Mouse (Mus musculus) midbrain, embryonic 14.5 days (tissue): Measurements from ENCODE around the gene Musk. TPM values are rescaled to one million over a fixed set of nuclear protein-coding genes. Genes with fewer than 3 reads are reported as not detected.
A peak's percentile ranks its signal among the peaks of the same experiment; 100 is the strongest.
"Not testable (repeated sequence)": the region's sequence is repeated elsewhere in the genome, so short reads cannot be mapped to it uniquely, and the experiment has no call there.

Source experiments
- ATAC-seq: fragments of 200-750 bp; cut with Nextera tagmentation; 2 replicates; pipeline ENCODE4 v1.8.0; 2017; ENCODE audit warnings: moderate number of reproducible peaks, moderate library complexity; ENCODE audit not compliant: low FRiP score, low TSS enrichment
- DNase-seq: peaks from one replicate; pipeline ENCODE4 v3.0.0-alpha.2; 2015
- H3K27ac ChIP-seq: fragments of 300-500 bp; sonication (generic); replicated peaks from 2 replicates; pipeline ENCODE4 v1.5.1; 2014; ENCODE audit warnings: mild to moderate bottlenecking, low read depth, low read length, moderate library complexity
- H3K27me3 ChIP-seq: fragments of 300-500 bp; sonication (generic); 2 replicates; pipeline ENCODE4 v1.6.1; 2014; ENCODE audit warnings: low read length, control low read depth, mixed read lengths; ENCODE audit not compliant: control insufficient read depth, insufficient read depth
- H3K36me3 ChIP-seq: fragments of 300-500 bp; sonication (generic); 2 replicates; pipeline ENCODE4 v1.6.1; 2014; ENCODE audit warnings: low read length, control low read depth; ENCODE audit not compliant: control insufficient read depth, insufficient read depth
- H3K4me1 ChIP-seq: fragments of 300-500 bp; sonication (generic); 2 replicates; pipeline ENCODE4 v1.6.1; 2014; ENCODE audit warnings: mild to moderate bottlenecking, antibody characterized with exemption, low read length, control low read depth; ENCODE audit not compliant: control insufficient read depth, insufficient read depth
- H3K4me2 ChIP-seq: fragments of 300-500 bp; sonication (generic); 2 replicates; pipeline ENCODE4 v1.6.1; 2014; ENCODE audit warnings: mild to moderate bottlenecking, low read length, moderate library complexity
- H3K4me3 ChIP-seq: fragments of 300-500 bp; sonication (generic); replicated peaks from 2 replicates; pipeline ENCODE4 v1.5.1; 2014; ENCODE audit warnings: low read depth, low read length
- H3K9ac ChIP-seq: fragments of 300-500 bp; sonication (generic); replicated peaks from 2 replicates; pipeline ENCODE4 v1.6.1; 2014; ENCODE audit warnings: mild to moderate bottlenecking, low read length, moderate library complexity
- H3K9me3 ChIP-seq: fragments of 300-500 bp; sonication (generic); 2 replicates; pipeline ENCODE4 v1.6.1; 2016; ENCODE audit warnings: low read length, control low read depth, mixed read lengths; ENCODE audit not compliant: control insufficient read depth
- WGBS: fragments of 180-500 bp; shearing (Covaris S2); extraction: QIAGEN DNeasy Blood & Tissue Kit; methylation state at CpG from one replicate; pipeline ENCODE4 v1.1.7; 2014; 5-methylcytosine and 5-hydroxymethylcytosine counted together
- polyA plus RNA-seq: library from polyadenylated mRNA; unstranded; fragments of >200 nt; fragmentation: Nextera tagmentation; extraction: Ambion mirVana; gene quantifications from 2 replicates; pipeline ENCODE4 v1.2.1, GENCODE M21; 2014

The Musk gene
- polyA plus RNA-seq: not detected in 2 replicates

GRCm38 (mm10) chr4:58285687-58286086, at the start of gene Musk:
Gene Musk (plus strand): TSS chr4:58285960.
- Histone ChIP-seq H3K4me2 (no peak within 1 kb of the TSS), H3K9ac (no peak within 1 kb of the TSS), H3K4me1 (no peaks in the 10 kb centered on the region), H3K9me3 (no peaks in the 10 kb centered on the region), H3K27ac (no peak within 1 kb of the TSS), H3K36me3 (no peaks in the 10 kb centered on the region), H3K4me3 (no peak within 1 kb of the TSS), H3K27me3 (no peaks in the 10 kb centered on the region)
- DNase-seq: no peak
- no peak for ATAC-seq
- 50% methylated on average over 11 of the region's 11 CpGs for WGBS

GRCm38 (mm10) chr4:58240416-58240815, 45.3 kb upstream of the Musk start:
- 84% methylated on average over 7 of the region's 7 CpGs for WGBS
- no peak overlapping the region for H3K9ac ChIP-seq
- H3K36me3 ChIP-seq: no peaks in the 10 kb centered on the region
- no peak overlapping the region for H3K27ac ChIP-seq
- H3K4me1 ChIP-seq: no peaks in the 10 kb centered on the region
- no peak for DNase-seq
- no peak overlapping the region for H3K4me2 ChIP-seq
- no peaks in the 10 kb centered on the region for H3K9me3 ChIP-seq
- H3K4me3 ChIP-seq: no peak overlapping the region
- ATAC-seq: no peak
- no peaks in the 10 kb centered on the region for H3K27me3 ChIP-seq

GRCm38 (mm10) chr4:58245544-58245943, 40.2 kb upstream of the Musk start:
- H3K27me3 ChIP-seq: no peaks in the 10 kb centered on the region
- H3K4me3 ChIP-seq: no peak overlapping the region
- H3K9ac ChIP-seq: no peak overlapping the region
- H3K9me3 ChIP-seq: no peaks in the 10 kb centered on the region
- H3K4me1 ChIP-seq: no peaks in the 10 kb centered on the region
- 96% methylated on average over 1 of the region's 1 CpGs for WGBS
- no peak for DNase-seq
- no peak for ATAC-seq
- H3K27ac ChIP-seq: no peak overlapping the region
- H3K4me2 ChIP-seq: no peak overlapping the region
- H3K36me3 ChIP-seq: no peaks in the 10 kb centered on the region

GRCm38 (mm10) chr4:58252381-58252780, 33.4 kb upstream of the Musk start:
- Histone ChIP-seq H3K4me3 (no peak overlapping the region), H3K36me3 (no peaks in the 10 kb centered on the region), H3K4me1 (no peaks in the 10 kb centered on the region), H3K9me3 (no peaks in the 10 kb centered on the region), H3K4me2 (no peak overlapping the region), H3K27me3 (no peaks in the 10 kb centered on the region), H3K27ac (no peak overlapping the region), H3K9ac (no peak overlapping the region)
- ATAC-seq (no peak), DNase-seq (no peak)
- 88% methylated on average over 3 of the region's 3 CpGs for WGBS

- ATAC-seq: no peak
These were observed 32.4 kb upstream of the Musk start for GRCm38 (mm10) chr4:58253410-58253809.

GRCm38 (mm10) chr4:58260767-58261166, 25.0 kb upstream of the Musk start:
- H3K4me3 ChIP-seq, H3K9me3 ChIP-seq, H3K27ac ChIP-seq, ATAC-seq, H3K27me3 ChIP-seq, H3K4me1 ChIP-seq, H3K9ac ChIP-seq, DNase-seq, H3K4me2 ChIP-seq, H3K36me3 ChIP-seq: not testable (repeated sequence)
- 97% methylated on average over 21 of the region's 21 CpGs for WGBS

More at GRCm38 (mm10) chr4:58253410-58253809, 32.4 kb upstream of the Musk start:
- no peaks in the 10 kb centered on the region for H3K27me3 ChIP-seq
- no peaks in the 10 kb centered on the region for H3K4me1 ChIP-seq
- no peak overlapping the region for H3K27ac ChIP-seq
- H3K9me3 ChIP-seq: no peaks in the 10 kb centered on the region
- WGBS: 38% methylated on average over 5 of the region's 5 CpGs
- no peak overlapping the region for H3K9ac ChIP-seq
- no peak overlapping the region for H3K4me2 ChIP-seq
- H3K4me3 ChIP-seq: no peak overlapping the region
- DNase-seq: peak; percentile 89
- H3K36me3 ChIP-seq: no peaks in the 10 kb centered on the region

- WGBS: 63% methylated on average over 7 of the region's 7 CpGs
- DNase-seq (peak; percentile 86), ATAC-seq (no peak)
- no peaks in the 10 kb centered on the region for H3K9me3 ChIP-seq
- H3K4me2 ChIP-seq: no peak overlapping the region
- no peaks in the 10 kb centered on the region for H3K27me3 ChIP-seq
- no peak overlapping the region for H3K27ac ChIP-seq
- no peak overlapping the region for H3K9ac ChIP-seq
- no peaks in the 10 kb centered on the region for H3K4me1 ChIP-seq
- H3K36me3 ChIP-seq: no peaks in the 10 kb centered on the region
- H3K4me3 ChIP-seq: no peak overlapping the region
These were observed 19.5 kb upstream of the Musk start for GRCm38 (mm10) chr4:58266294-58266693.

GRCm38 (mm10) chr4:58268897-58269542, 16.7 kb upstream of the Musk start:
- Histone ChIP-seq H3K27ac (no peak overlapping the region), H3K4me2 (no peak overlapping the region), H3K27me3 (no peaks in the 10 kb centered on the region), H3K4me1 (no peaks in the 10 kb centered on the region), H3K9me3 (no peaks in the 10 kb centered on the region), H3K36me3 (no peaks in the 10 kb centered on the region), H3K9ac (no peak overlapping the region), H3K4me3 (no peak overlapping the region)
- WGBS: 89% methylated on average over 4 of the region's 4 CpGs
- DNase-seq (no peak), ATAC-seq (no peak)

- ATAC-seq (no peak), DNase-seq (no peak)
- Histone ChIP-seq H3K9ac (no peak overlapping the region), H3K4me2 (no peak overlapping the region), H3K9me3 (no peaks in the 10 kb centered on the region), H3K36me3 (no peaks in the 10 kb centered on the region), H3K4me3 (no peak overlapping the region), H3K27me3 (no peaks in the 10 kb centered on the region), H3K27ac (no peak overlapping the region), H3K4me1 (no peaks in the 10 kb centered on the region)
- 94% methylated on average over 2 of the region's 2 CpGs for WGBS
These were observed 15.8 kb upstream of the Musk start for GRCm38 (mm10) chr4:58269961-58270360.
